Mouse (Mus musculus): Measurements from ENCODE around the gene Napb. TPM values are rescaled to one million over a fixed set of nuclear protein-coding genes. Genes with fewer than 3 reads are reported as not detected.
A peak's percentile ranks its signal among the peaks of the same experiment; 100 is the strongest.
"Not testable (repeated sequence)": the region's sequence is repeated elsewhere in the genome, so short reads cannot be mapped to it uniquely, and the experiment has no call there.

Napb gene
- polyA plus RNA-seq (2016; fragmentation: Nextera tagmentation; extraction: Ambion mirVana) = 7.1 and 7.6 TPM in 2 replicates

DNA sequence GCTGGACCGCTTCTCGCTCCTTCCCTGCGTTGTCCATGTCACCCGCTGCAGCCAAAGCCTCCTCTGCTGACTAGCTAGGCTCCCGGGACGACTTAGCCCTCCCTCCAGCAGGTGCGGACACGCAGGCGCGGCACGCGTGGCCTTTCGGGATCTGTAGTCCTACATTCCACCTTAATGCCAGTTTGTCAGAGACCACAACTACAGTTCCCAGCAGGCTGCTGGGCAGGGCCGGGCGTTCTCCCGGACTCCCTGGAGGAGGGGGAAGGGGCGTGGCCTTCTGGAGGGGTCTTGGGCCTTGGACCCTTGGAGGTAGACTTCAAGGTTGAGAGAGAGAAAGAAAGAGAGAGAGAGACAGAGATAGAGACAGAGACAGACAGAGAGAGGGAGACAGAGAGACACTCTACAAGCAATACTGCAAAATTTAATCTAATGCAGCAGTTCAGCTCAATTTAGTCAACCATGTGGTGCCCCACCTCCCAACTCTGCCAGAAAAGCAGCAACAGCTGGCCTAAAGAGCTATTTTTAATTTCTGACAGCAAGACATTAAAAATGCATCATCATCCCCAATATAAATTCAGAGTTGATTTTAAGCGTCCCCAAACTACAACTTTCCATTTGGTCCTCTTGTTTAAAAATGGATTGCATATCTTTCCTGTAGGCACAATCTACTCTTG is at the start of gene Napb:
Gene Napb, minus strand, starts transcription at position 141 of the 674 bp plus-strand sequence.
- WGBS = 4% methylated on average over 18 of the region's 18 CpGs
- Histone ChIP-seq H3K4me1 (peaks cover 12% of the 10 kb centered on the region; the same call in 1 of the 2 replicates), H3K9ac (peak within 1 kb of the TSS; percentile 80), H3K4me2 (replicated peaks) (peak within 1 kb of the TSS; percentile 93), H3K36me3 (no peaks in the 10 kb centered on the region), H3K27me3 (no peaks in the 10 kb centered on the region), H3K9me3 (peaks cover 5% of the 10 kb centered on the region; the same call in 1 of the 2 replicates), H3K4me3 (peak within 1 kb of the TSS; percentile 78), H3K27ac (0 out of 2 replicates have a peak within 1 kb of the TSS, but pooled peaks have one; percentile 30)
- ATAC-seq (ENCODE audit: insufficient number of reproducible peaks, insufficient read depth, low FRiP score, low TSS enrichment) = peak; percentile 100

DNA sequence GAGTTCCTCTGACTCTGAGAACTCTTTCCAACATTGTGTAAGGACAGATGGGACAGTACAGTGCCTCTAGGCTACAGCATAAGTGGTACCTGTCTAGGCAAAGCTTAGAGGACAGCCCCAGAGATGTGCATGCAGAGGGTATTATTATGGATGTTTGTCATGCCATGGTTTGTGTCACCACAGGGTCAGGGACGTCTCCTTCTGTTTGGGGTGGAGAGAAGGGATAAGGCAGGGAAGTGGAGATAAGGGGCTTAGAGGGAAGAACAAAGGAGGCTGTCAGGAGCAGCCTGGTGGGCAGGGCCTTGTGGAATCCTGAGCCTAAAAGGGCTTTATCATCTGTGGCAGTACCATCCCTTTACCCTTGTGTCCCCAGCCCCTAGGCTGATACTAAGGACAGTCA is 49.4 kb upstream of the Napb start, which contains the start of gene 8030411F24Rik:
Gene 8030411F24Rik, plus strand, starts transcription at position 301 of the 400 bp plus-strand sequence.
- Histone ChIP-seq H3K4me3 (no peak within 1 kb of the TSS), H3K4me2 (replicated peaks) (no peak within 1 kb of the TSS), H3K9me3 (no peaks in the 10 kb centered on the region), H3K4me1 (no peaks in the 10 kb centered on the region), H3K27me3 (no peaks in the 10 kb centered on the region), H3K27ac (no peak within 1 kb of the TSS), H3K36me3 (no peaks in the 10 kb centered on the region), H3K9ac (no peak within 1 kb of the TSS)
- ATAC-seq (ENCODE audit: insufficient number of reproducible peaks, insufficient read depth, low FRiP score, low TSS enrichment) = no peak
- 11% methylated on average over 1 of the region's 1 CpGs for WGBS

DNA sequence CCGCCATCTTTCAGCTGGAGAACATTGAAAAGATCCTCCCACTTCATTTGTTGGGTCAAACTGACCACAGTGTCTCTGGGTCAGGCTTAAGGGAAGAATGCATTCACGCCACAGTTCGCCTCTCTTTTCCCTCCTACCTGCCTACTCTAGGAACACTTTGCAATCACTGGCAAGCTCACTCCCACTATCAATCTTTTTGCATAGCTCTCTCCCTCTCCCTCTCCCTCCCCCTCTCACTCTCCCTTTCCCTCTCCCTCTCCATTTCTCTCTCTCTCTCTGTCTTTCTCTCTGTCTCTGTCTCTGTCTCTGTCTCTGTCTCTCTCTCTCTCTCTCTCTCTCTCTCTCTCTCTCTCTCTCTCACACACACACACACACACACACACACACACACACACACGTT is 39.1 kb upstream of the Napb start, which contains the start of gene Cst11:
Gene Cst11, minus strand, starts transcription at position 101 of the 400 bp plus-strand sequence.
- H3K27me3 ChIP-seq; H3K9me3 ChIP-seq; H3K36me3 ChIP-seq; H3K4me1 ChIP-seq; H3K9ac ChIP-seq; ATAC-seq (ENCODE audit: insufficient number of reproducible peaks, insufficient read depth, low FRiP score, low TSS enrichment); H3K4me2 ChIP-seq (replicated peaks); H3K4me3 ChIP-seq; H3K27ac ChIP-seq: not testable (repeated sequence)
- 86% methylated on average over 4 of the region's 4 CpGs for WGBS

DNA sequence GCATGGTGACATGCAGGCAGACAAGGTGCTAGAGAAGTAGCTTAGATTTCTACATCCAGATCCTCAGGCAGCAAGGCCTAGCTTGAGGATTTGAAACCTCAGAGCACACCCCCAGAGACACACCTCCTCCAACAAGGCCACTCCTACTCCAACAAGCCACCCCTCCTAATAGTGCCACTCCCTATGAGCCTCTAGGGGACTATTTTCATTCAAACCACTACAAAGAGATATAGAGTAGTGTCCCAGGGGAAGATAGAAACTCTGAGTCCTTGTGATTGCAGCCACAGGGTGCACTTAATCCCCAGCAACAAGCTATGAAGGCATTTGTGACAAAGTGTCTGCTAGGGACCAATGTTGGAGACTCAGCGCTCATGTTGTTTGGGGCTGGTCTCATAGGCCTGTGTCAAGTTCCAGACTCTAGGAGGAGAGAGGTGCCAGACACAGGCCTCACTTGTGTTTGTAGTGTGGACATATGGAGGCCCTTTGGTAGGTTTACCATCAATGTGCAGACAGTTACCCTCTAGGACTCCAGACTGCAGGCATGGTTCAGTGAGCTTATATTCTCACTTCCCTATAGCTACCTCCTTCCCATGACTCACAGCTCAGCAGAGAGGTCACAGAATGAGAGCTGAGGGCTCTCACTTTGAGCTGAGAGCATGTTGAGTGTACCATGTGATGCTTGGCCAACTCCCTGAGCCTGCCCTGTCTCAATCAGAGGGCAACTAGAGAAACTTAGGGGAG is 31.6 kb upstream of the Napb start:
- Histone ChIP-seq H3K36me3 (no peaks in the 10 kb centered on the region), H3K27me3 (no peaks in the 10 kb centered on the region), H3K9me3 (no peaks in the 10 kb centered on the region), H3K27ac (no peak overlapping the region), H3K9ac (no peak overlapping the region), H3K4me3 (no peak overlapping the region), H3K4me2 (replicated peaks) (no peak overlapping the region), H3K4me1 (no peaks in the 10 kb centered on the region)
- 97% methylated on average over 1 of the region's 1 CpGs for WGBS
- ATAC-seq (ENCODE audit: insufficient number of reproducible peaks, insufficient read depth, low FRiP score, low TSS enrichment) = no peak

DNA sequence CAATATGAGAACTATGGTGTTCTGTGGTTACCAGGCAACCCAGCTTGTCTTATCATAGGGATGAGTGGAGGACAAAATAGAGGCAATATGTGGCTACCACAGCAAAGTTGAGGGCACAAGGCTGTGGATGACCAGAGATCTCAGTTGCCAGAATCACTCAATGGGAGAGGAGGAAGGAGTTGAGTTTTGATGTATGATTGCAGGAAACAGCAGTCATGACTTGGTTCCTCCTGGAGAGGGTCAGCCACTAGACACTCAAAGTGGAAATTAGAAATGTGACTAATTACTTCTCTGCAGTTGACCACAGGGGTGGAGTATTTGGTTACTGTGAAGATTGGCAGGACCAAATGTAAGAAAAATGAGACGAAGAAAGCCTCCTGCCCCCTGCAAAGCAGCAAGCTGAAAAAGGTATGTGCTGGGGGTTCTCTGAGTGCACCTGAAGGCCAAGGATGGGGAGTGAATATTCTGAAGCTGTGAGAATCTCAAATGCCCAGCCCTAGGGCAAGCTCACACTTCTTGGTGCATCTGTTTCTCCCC is 22.1 kb upstream of the Napb start:
- H3K9me3 ChIP-seq = no peaks in the 10 kb centered on the region
- H3K36me3 ChIP-seq = no peaks in the 10 kb centered on the region
- no peak overlapping the region for H3K4me2 ChIP-seq (replicated peaks)
- no peak for ATAC-seq (ENCODE audit: insufficient number of reproducible peaks, insufficient read depth, low FRiP score, low TSS enrichment)
- H3K27me3 ChIP-seq = no peaks in the 10 kb centered on the region
- no peak overlapping the region for H3K9ac ChIP-seq
- WGBS = 50% methylated on average over 1 of the region's 1 CpGs
- H3K4me3 ChIP-seq = no peak overlapping the region
- no peaks in the 10 kb centered on the region for H3K4me1 ChIP-seq
- H3K27ac ChIP-seq = no peak overlapping the region

DNA sequence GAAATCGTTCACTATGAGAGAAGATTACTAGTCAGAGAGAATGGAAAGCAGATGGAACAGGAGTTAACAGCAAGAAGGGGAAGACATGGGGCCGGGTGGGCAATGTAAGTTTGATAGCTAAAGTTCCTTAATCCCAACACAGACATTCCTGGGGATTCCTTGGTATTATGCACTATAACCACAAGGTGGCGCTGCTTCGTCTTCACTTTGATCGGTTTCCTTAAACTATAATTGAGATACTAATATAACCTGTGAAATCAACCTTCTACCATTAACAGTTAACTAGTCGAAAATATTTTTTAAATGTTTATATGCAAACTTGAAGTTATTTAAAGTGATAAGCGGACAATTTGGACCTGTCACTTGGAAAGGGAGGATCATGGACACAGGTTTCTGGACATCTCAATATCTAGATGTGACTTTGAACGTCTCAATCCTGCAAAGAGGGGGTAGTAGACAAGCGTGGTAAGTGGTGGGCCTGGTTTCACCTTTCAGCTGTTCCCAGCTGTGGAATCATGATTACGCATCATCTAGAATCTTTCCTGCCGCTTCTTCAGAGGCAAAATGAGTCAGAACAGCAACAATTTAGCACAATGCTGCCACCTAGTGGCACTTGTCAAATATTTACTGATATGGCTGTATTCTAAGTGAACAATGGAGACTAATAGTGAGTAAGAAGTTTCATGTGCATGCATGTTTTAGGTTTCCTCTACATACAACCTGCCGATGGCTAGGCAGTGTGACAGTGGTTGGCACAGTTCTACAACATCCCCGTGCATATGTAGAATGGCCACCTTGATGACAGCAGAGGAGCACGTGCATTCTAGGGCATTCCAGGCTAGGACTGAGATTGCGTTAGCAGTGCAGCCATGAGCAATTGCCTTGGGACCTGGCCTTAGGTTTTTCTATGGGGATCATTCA is 19.9 kb upstream of the Napb start:
- Histone ChIP-seq H3K4me1 (no peaks in the 10 kb centered on the region), H3K4me2 (replicated peaks) (peak overlapping the region; percentile 48), H3K4me3 (no peak overlapping the region), H3K9me3 (no peaks in the 10 kb centered on the region), H3K36me3 (no peaks in the 10 kb centered on the region), H3K27ac (no peak overlapping the region), H3K27me3 (no peaks in the 10 kb centered on the region), H3K9ac (no peak overlapping the region)
- WGBS = 17% methylated on average over 15 of the region's 15 CpGs
- ATAC-seq (ENCODE audit: insufficient number of reproducible peaks, insufficient read depth, low FRiP score, low TSS enrichment) = no peak

DNA sequence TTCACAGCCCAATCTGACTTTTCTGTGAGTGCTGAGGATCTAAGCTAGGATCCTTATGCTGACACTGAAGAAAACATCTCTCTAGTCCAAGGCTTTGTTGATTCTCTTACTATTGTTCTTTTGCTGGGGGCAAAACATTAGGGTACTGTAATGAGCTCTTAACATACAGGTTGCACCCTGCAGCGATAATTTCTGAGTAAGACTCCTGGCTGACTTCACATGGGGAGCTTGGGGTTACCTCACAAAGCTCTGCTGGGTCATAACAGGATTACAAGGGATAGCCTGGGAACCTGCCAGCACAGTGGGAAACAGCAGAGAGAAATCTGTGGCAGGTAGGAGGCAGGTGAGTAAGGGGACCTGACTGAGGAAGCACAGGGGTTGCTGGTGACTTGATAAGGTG is 17.8 kb upstream of the Napb start, which contains the start of gene Cstl1:
Gene Cstl1, plus strand, starts transcription at position 301 of the 400 bp plus-strand sequence.
- Histone ChIP-seq H3K4me3 (no peak within 1 kb of the TSS), H3K36me3 (no peaks in the 10 kb centered on the region), H3K4me1 (no peaks in the 10 kb centered on the region), H3K27ac (no peak within 1 kb of the TSS), H3K27me3 (no peaks in the 10 kb centered on the region), H3K4me2 (replicated peaks) (no peak within 1 kb of the TSS), H3K9ac (no peak within 1 kb of the TSS), H3K9me3 (no peaks in the 10 kb centered on the region)
- no peak for ATAC-seq (ENCODE audit: insufficient number of reproducible peaks, insufficient read depth, low FRiP score, low TSS enrichment)
- 74% methylated on average over 1 of the region's 1 CpGs for WGBS

DNA sequence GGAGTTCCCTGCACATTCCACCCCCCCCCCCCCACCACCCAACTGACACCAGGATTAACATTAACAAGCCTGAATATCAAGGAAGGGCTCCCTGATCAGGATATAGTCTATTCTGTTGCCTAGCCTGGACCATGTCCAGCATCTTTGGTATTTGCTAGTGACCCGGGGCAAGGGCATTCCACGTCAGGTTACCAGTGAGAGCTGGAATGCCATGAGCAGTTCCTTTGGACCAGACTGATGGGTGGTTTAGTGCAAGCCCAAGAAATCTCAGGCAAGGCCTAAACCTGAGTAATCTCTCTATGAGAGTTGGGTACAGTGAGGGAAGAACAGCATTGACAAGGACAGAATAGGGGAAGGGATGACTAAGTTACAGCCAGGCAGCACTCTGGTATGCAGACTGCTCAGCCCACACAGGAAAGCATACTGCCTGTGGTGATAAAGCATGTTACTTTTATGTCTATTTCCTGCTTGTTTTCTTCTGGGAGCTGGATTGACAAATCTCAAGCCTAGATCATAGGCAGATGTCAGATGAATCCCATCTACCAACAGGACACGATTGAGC is 11.7 kb upstream of the Napb start:
- no peak overlapping the region for H3K9ac ChIP-seq
- no peaks in the 10 kb centered on the region for H3K27me3 ChIP-seq
- no peak overlapping the region for H3K4me3 ChIP-seq
- no peak for ATAC-seq (ENCODE audit: insufficient number of reproducible peaks, insufficient read depth, low FRiP score, low TSS enrichment)
- no peaks in the 10 kb centered on the region for H3K36me3 ChIP-seq
- WGBS = 82% methylated on average over 3 of the region's 3 CpGs
- no peak overlapping the region for H3K4me2 ChIP-seq (replicated peaks)
- H3K27ac ChIP-seq = no peak overlapping the region
- H3K9me3 ChIP-seq = no peaks in the 10 kb centered on the region
- H3K4me1 ChIP-seq = no peaks in the 10 kb centered on the region

DNA sequence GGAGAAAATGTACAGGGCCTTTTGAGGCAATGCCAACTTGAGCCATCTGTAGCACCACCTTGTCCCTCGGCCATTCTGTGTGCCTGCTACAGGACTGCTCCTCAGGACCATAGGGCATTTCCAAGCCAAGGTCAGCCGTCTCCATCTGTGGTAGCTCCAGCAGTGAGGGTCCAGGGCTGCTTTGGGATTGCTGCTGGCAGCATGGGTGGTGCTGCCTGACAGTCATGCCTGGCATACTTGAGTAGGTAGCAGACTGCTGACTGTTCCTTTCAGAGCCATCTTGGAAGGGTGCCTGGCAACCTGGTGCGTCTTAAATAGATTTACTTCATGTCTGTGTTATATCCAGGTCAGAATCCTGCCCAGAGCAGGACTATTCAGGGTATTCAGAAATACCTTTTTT is 10.7 kb upstream of the Napb start:
- Histone ChIP-seq H3K9me3 (no peaks in the 10 kb centered on the region), H3K4me2 (replicated peaks) (no peak overlapping the region), H3K4me1 (no peaks in the 10 kb centered on the region), H3K4me3 (no peak overlapping the region), H3K27me3 (no peaks in the 10 kb centered on the region), H3K36me3 (no peaks in the 10 kb centered on the region), H3K9ac (no peak overlapping the region), H3K27ac (no peak overlapping the region)
- WGBS = 78% methylated on average over 3 of the region's 3 CpGs
- ATAC-seq (ENCODE audit: insufficient number of reproducible peaks, insufficient read depth, low FRiP score, low TSS enrichment) = no peak

DNA sequence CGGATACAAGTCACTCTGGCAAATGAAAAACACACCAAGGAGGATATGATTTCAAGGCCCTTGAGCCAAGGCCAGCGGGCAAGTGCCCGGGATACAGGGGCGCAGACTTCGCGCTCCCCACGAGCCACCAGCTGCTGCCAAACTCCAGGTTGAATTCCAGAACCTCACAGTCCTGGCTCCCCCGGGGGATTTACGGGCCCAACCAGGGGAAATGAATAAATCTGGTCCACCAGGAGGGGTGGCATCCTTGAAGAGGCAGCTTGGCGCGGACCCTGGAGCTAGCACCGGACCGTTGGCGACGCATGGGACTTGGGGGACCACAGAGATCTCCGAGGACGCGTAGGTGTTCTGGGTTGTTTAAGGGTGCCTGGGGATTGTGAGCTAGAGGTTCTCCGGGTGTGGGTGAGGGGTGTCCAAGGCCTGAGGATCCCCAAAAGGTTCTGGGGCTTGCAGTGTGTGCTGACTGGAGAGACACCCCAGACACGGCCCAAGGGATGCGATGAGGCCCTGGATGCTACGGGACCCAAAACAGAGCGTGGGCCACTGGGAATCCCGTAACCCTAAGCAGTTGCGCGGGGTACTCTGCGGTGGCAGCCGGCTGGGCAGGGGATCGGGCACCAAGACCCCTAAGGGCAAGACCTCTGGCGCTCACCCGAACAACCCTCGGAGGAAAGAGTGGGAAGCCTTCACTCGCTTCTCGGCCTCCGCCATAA is 497 bp downstream of the Napb start:
- Histone ChIP-seq H3K27me3 (no peaks in the 10 kb centered on the region), H3K27ac (0 out of 2 replicates have a peak overlapping the region, but pooled peaks have one; percentile 30)

More for the DNA sequence above, 497 bp downstream of the Napb start:
- Histone ChIP-seq H3K4me1 (peaks cover 12% of the 10 kb centered on the region; the same call in 1 of the 2 replicates), H3K4me2 (replicated peaks) (peak overlapping the region; percentile 93), H3K9ac (peak overlapping the region; percentile 80), H3K9me3 (peaks cover 5% of the 10 kb centered on the region; the same call in 1 of the 2 replicates), H3K36me3 (no peaks in the 10 kb centered on the region), H3K4me3 (peak overlapping the region; percentile 78)
- under 1% methylated on average over 35 of the region's 35 CpGs for WGBS
- ATAC-seq (ENCODE audit: insufficient number of reproducible peaks, insufficient read depth, low FRiP score, low TSS enrichment) = peak; percentile 81; the same call in 1 of the 2 replicates
